ENCODE assay signal across 30 mouse cellular contexts in the genomic region with DNA sequence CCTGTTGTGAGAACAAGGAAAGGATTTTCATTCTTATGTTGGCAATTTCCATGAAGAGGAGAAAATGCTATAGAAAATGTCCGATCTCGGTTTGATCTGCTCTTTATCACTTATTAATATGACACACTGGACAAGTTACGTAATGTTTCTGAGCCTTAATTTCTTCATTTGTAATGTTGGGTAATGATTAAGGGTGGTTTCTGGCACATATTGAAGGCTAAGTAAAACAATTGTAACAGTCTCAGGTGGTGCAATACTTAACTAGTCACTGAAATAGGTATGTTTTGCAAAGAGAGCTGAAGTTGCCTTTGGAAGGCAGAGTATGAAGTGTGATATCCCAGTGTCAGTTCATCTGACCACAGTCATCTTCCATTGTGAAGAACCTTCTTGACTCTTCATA.
DNase-seq lines count a peak whose midpoint lies in the region; ATAC-seq and TF ChIP-seq lines count a peak whose summit lies in the region.
"Had no signal": no experiment of that assay in that cellular context is flagged by ENCODE, and none has a peak within 500 bp of the region (broad histone marks: within the 10 kb centered on the region; RNA-seq: fewer than 3 reads in every experiment).

No protein-coding gene starts in this region.

- ATAC-seq in liver, embryonic 12.5 days: no peak
- no peak for ATAC-seq in frontal cortex, adult (ENCODE audit: low TSS enrichment)
- ATAC-seq: forebrain, embryonic 13.5 days; forebrain, embryonic 16.5 days; hindbrain, embryonic 16.5 days; intestine, embryonic 15.5 days; Patski had no signal

- dilution Hi-C loops in CH12.LX (cut with MboI; ENCODE audit: extremely low pct_ligation_motif_present, extremely low pct_unique_long_range_greater_than_20kb, low sequenced_read_pairs): no loop called here

- H3K4me3 ChIP-seq in liver, adult 2 months (ENCODE audit: insufficient read depth, low read depth, low read length): no peak overlapping the region
- no peak overlapping the region for H3K4me3 ChIP-seq in liver, embryonic 12.5 days
- no peak overlapping the region for H3K4me3 ChIP-seq in CH12.LX (replicated peaks in 1 of 3; ENCODE audit: low read depth in 2 of 3, low read length in 2 of 3, poor library complexity in 1 of 3)
- H3K4me3 ChIP-seq: embryonic facial prominence, embryonic 12.5 days; embryonic facial prominence, embryonic 15.5 days; erythroblast, embryonic 14.5 days; forebrain, embryonic 10.5 days; forebrain, embryonic 13.5 days; gastrocnemius, adult 2 months; heart, adult 2 months; heart, embryonic 15.5 days; hindbrain, embryonic 10.5 days; hindbrain, embryonic 13.5 days; intestine, embryonic 15.5 days had no signal

- peaks cover 14% of the 10 kb centered on the region; the same call in 1 of the 2 replicates for H3K4me1 ChIP-seq in liver, adult 2 months (ENCODE audit: control insufficient read depth, insufficient read depth, low read length)
- peaks cover 11% of the 10 kb centered on the region for H3K4me1 ChIP-seq in liver, embryonic 12.5 days
- H3K4me1 ChIP-seq in CH12.LX (ENCODE audit: control insufficient read depth in 1 of 2, insufficient read depth in 2 of 2): peaks cover 10 to 58% of the 10 kb centered on the region in 2 experiments
- H3K4me1 ChIP-seq: embryonic facial prominence, embryonic 12.5 days; embryonic facial prominence, embryonic 15.5 days; forebrain, embryonic 10.5 days; forebrain, embryonic 13.5 days; heart, embryonic 15.5 days; hindbrain, embryonic 10.5 days; hindbrain, embryonic 13.5 days; intestine, embryonic 15.5 days had no signal

- no peak overlapping the region for H3K9ac ChIP-seq in liver, adult 2 months (ENCODE audit: low read depth, low read length)
- H3K9ac ChIP-seq in liver, embryonic 12.5 days: no peak overlapping the region
- H3K9ac ChIP-seq in CH12.LX (ENCODE audit: insufficient read depth, low read depth): peak overlapping the region; percentile 99; the same call in 1 of the 2 replicates
- H3K9ac ChIP-seq: embryonic facial prominence, embryonic 12.5 days; embryonic facial prominence, embryonic 15.5 days; forebrain, embryonic 13.5 days; heart, embryonic 15.5 days; hindbrain, embryonic 13.5 days; intestine, embryonic 15.5 days had no signal

- H3K27me3 ChIP-seq in liver, adult 2 months (ENCODE audit: control insufficient read depth, insufficient read depth, low read length): no peaks in the 10 kb centered on the region
- H3K27me3 ChIP-seq in liver, embryonic 12.5 days (replicated peaks): no peaks in the 10 kb centered on the region
- H3K27me3 ChIP-seq in CH12.LX (replicated peaks): no peaks in the 10 kb centered on the region
- H3K27me3 ChIP-seq: embryonic facial prominence, embryonic 12.5 days; embryonic facial prominence, embryonic 15.5 days; forebrain, embryonic 13.5 days; heart, embryonic 15.5 days; hindbrain, embryonic 13.5 days; intestine, embryonic 15.5 days; Patski had no signal

- TF ChIP-seq RAD21 in CH12.LX (IDR thresholded peaks at IDR 0.05; ENCODE audit: low read depth, low read length): no peak

- in situ Hi-C loops in CH12.LX (cut with MboI; ENCODE audit: low pct_ligation_motif_present, low pct_unique_long_range_greater_than_20kb, low sequenced_read_pairs): loop anchor here (25.0 kb wide), 1 partner anchor 1262 kb away; no protein-coding TSS in a partner anchor

- no peak for TF ChIP-seq EP300 in CH12.LX (IDR thresholded peaks at IDR 0.05; ENCODE audit: low read length)

- no peaks in the 10 kb centered on the region for H3K79me2 ChIP-seq in liver, adult 2 months (ENCODE audit: control insufficient read depth, insufficient read depth, low read length)
- H3K79me2 ChIP-seq in CH12.LX (replicated peaks; ENCODE audit: control insufficient read depth, extremely low read depth, insufficient read depth, poor library complexity, severe bottlenecking): peaks cover 2% of the 10 kb centered on the region; the same call in 1 of the 2 replicates

- no peak for TF ChIP-seq POLR2A in liver, adult 2 months (IDR thresholded peaks at IDR 0.05; ENCODE audit: extremely low read depth, insufficient read depth, low read length)
- TF ChIP-seq POLR2A in CH12.LX (IDR thresholded peaks at IDR 0.05; ENCODE audit: low read depth, low read length): no peak

- no peak for TF ChIP-seq CTCF in liver, adult 2 months (IDR thresholded peaks at IDR 0.05; ENCODE audit: low read depth, low read length)
- TF ChIP-seq CTCF in CH12.LX (conservative IDR thresholded peaks at IDR 0.05 in 1 of 2, IDR thresholded peaks at IDR 0.05 in 1 of 2; ENCODE audit: low read depth in 2 of 2, low read length in 2 of 2): no peak

- H3K4me2 ChIP-seq in liver, embryonic 12.5 days: no peak overlapping the region
- H3K4me2 ChIP-seq in CH12.LX (ENCODE audit: insufficient read depth, low read depth, poor library complexity, severe bottlenecking): peak overlapping the region; percentile 78; the same call in 1 of the 2 replicates
- H3K4me2 ChIP-seq: embryonic facial prominence, embryonic 12.5 days; embryonic facial prominence, embryonic 15.5 days; forebrain, embryonic 13.5 days; heart, embryonic 11.5 days; heart, embryonic 15.5 days; hindbrain, embryonic 13.5 days; intestine, embryonic 15.5 days had no signal

- DNase-seq in liver, adult 2 months (ENCODE audit: extremely low read depth, low read depth, low spot score): peak; percentile 87
- no peak for DNase-seq in CH12.LX (ENCODE audit: extremely low read depth)
- peak; percentile 86 for DNase-seq in gonadal fat pad, adult 2 months (ENCODE audit: low read depth)
- no peak for DNase-seq in heart, adult 9 months (ENCODE audit: low spot score in 2 of 2)
- DNase-seq: adrenal gland, postnatal 10 days; cerebellum, adult 11 months; cerebellum, adult 2 months; cerebellum, adult 9-11 months; cerebellum, postnatal 25 days; gastrocnemius, adult 2 months; gastrocnemius, postnatal 14 days; heart, adult 2 months; heart, postnatal 10 days; heart, postnatal 36 days had no signal

- 26% methylated on average over 3 of the region's 3 CpGs for WGBS in liver, adult 2 months
- 88% methylated on average over 3 of the region's 3 CpGs for WGBS in liver, embryonic 12.5 days (ENCODE audit: insufficient replicate concordance)

- H3K36me3 ChIP-seq in liver, adult 2 months (ENCODE audit: control insufficient read depth, insufficient read depth, low read length): no peaks in the 10 kb centered on the region
- no peaks in the 10 kb centered on the region for H3K36me3 ChIP-seq in liver, embryonic 12.5 days
- H3K36me3 ChIP-seq in CH12.LX (replicated peaks in 1 of 2; ENCODE audit: control insufficient read depth in 1 of 2, insufficient read depth in 1 of 2, low read length in 1 of 2): no peaks in the 10 kb centered on the region
- H3K36me3 ChIP-seq: embryonic facial prominence, embryonic 12.5 days; embryonic facial prominence, embryonic 15.5 days; forebrain, embryonic 10.5 days; G1E; heart, embryonic 15.5 days; hindbrain, embryonic 10.5 days; hindbrain, embryonic 13.5 days; intestine, embryonic 15.5 days had no signal

- peak overlapping the region; percentile 52 for H3K27ac ChIP-seq in liver, adult 2 months (replicated peaks; ENCODE audit: insufficient read depth, low read depth, low read length)
- H3K27ac ChIP-seq in liver, embryonic 12.5 days: no peak overlapping the region
- no peak overlapping the region for H3K27ac ChIP-seq in CH12.LX (ENCODE audit: insufficient read depth, low read depth)
- H3K27ac ChIP-seq: embryonic facial prominence, embryonic 12.5 days; embryonic facial prominence, embryonic 15.5 days; forebrain, embryonic 10.5 days; forebrain, embryonic 13.5 days; gastrocnemius, adult 2 months; heart, adult 2 months; heart, embryonic 15.5 days; hindbrain, embryonic 10.5 days; hindbrain, embryonic 13.5 days; intestine, embryonic 15.5 days had no signal

- H3K9me3 ChIP-seq in liver, embryonic 12.5 days (replicated peaks): no peaks in the 10 kb centered on the region
- peaks cover 4% of the 10 kb centered on the region for H3K9me3 ChIP-seq in CH12.LX (replicated peaks; ENCODE audit: low read length)
- H3K9me3 ChIP-seq: embryonic facial prominence, embryonic 12.5 days; embryonic facial prominence, embryonic 15.5 days; forebrain, embryonic 10.5 days; forebrain, embryonic 13.5 days; G1E; heart, embryonic 15.5 days; hindbrain, embryonic 10.5 days; hindbrain, embryonic 13.5 days; intestine, embryonic 15.5 days had no signal

TF ChIP-seq in CH12.LX, 34 proteins besides CTCF, POLR2A, EP300 and RAD21:
- TF ChIP-seq MEF2A (IDR thresholded peaks at IDR 0.05; ENCODE audit: borderline replicate concordance, low read depth, low read length) (no peak), ELF1 (IDR thresholded peaks at IDR 0.05; ENCODE audit: low read depth, low read length) (no peak), GABPA (IDR thresholded peaks at IDR 0.05; ENCODE audit: insufficient replicate concordance, low read depth, low read length) (no peak), TBP (conservative IDR thresholded peaks at IDR 0.05; ENCODE audit: low read depth, low read length) (no peak), ZMIZ1 (IDR thresholded peaks at IDR 0.05; ENCODE audit: low read depth, low read length) (no peak), UBTF (IDR thresholded peaks at IDR 0.05; ENCODE audit: low read depth, low read length) (no peak), HCFC1 (IDR thresholded peaks at IDR 0.05; ENCODE audit: low read depth, low read length) (no peak), MXI1 (IDR thresholded peaks at IDR 0.05; ENCODE audit: low read depth, low read length) (no peak), CHD1 (IDR thresholded peaks at IDR 0.05; ENCODE audit: low read depth, low read length) (no peak), NELFE (IDR thresholded peaks at IDR 0.05; ENCODE audit: low read depth, low read length) (no peak), NRF1 (IDR thresholded peaks at IDR 0.05; ENCODE audit: low read depth, low read length) (no peak), ZC3H11A (IDR thresholded peaks at IDR 0.05; ENCODE audit: low read depth, low read length) (no peak), MAFK (IDR thresholded peaks at IDR 0.05; ENCODE audit: insufficient replicate concordance, low read length) (no peak), TCF12 (IDR thresholded peaks at IDR 0.05; ENCODE audit: low read depth, low read length) (no peak), ETS1 (conservative IDR thresholded peaks at IDR 0.05; ENCODE audit: low read depth, low read length) (no peak), MYC (IDR thresholded peaks at IDR 0.05; ENCODE audit: low read depth, low read length) (no peak), BHLHE40 (IDR thresholded peaks at IDR 0.05; ENCODE audit: low read depth, low read length) (no peak), PAX5 (IDR thresholded peaks at IDR 0.05; ENCODE audit: low read length) (no peak), USF2 (conservative IDR thresholded peaks at IDR 0.05; ENCODE audit: low read depth, low read length) (no peak)

Comparison
In these comparisons a context has a peak if more than half of its experiments do, and no peak if none do; other contexts are left out.
1. DNase-seq: peak in liver, adult 2 months (single experiment) and gonadal fat pad, adult 2 months (single experiment); none in CH12.LX (single experiment) and heart, adult 9 months (0 of 2).